Mouse (Mus musculus): ENCODE measurements around the gene Fam161b.

Fam161b gene

GRCm38 (mm10) chr12:84382369-84382768 lies 20.7 kb upstream of the Fam161b start:
- no peak for DNase-seq (ENCODE audit: low read depth, low spot score)

GRCm38 (mm10) chr12:84373831-84374481 lies 12.3 kb upstream of the Fam161b start:
- DNase-seq (ENCODE audit: low read depth, low spot score): no peak

DNA sequence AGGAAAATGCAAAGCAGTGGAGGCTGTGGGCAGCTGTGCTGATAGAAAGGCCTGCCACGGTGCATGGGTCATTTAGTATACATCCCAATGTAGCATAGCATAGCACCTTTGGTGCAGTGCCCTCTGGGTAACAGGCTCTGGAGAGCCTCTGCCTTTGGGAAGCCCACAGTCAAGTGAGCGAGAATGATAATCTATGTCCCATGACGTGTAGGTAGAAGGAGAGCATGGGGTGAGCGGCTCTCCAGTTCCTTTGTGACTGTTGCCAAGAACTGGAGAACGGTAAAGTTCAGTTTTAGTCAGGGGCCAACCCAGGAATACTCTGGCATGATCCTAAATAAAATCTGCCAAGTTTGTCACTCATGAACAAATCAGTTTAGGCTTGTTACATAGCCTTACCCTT lies 10.0 kb upstream of the Fam161b start:
- DNase-seq (ENCODE audit: low read depth, low spot score): no peak

- DNase-seq (ENCODE audit: low read depth, low spot score): peak; percentile 19
Measured at GRCm38 (mm10) chr12:84366971-84367370, 5.3 kb upstream of the Fam161b start.

DNA sequence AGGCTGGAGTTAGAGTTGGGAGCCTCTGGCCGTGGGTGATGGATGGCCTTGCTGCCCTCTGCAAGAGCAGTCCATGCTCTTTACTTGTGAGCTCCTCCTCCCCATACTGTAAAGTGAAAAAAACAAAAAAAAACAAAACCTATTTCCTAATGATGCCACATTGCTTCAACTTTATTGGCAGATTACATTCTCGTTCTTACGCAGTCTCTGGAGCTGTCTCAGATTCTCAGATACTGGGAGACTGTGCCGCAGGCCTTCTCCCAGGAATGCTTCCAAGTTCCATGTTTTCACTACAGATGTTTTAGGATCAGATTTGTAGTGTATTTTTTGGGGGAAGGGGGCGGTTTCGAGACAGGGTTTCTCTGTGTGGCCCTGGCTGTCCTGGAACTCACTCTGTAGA lies 3.5 kb upstream of the Fam161b start:
- DNase-seq (ENCODE audit: low read depth, low spot score): no peak

- no peak for DNase-seq (ENCODE audit: low read depth, low spot score)
Measured at GRCm38 (mm10) chr12:84364291-84364690, 2.7 kb upstream of the Fam161b start.

DNA sequence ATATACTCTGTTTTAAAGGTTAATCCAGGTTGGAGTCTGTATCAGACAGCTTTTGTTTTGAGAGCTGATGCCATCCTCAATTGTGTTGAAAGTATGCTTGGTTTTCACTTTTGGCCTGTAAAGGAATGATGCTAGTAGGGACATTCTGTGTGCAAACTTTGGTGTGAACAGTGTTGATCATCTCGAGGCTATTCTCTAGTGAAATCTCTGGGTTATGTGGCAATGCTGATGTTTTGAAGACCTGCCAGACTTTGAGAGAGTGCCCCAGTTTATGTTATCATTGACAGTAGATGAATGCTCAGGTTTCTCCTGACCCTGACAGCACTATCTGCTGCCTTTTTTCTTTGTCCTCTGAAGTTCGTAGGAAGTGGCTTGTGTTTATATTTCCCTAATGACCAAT lies 1.2 kb upstream of the Fam161b start:
- no peak for DNase-seq (ENCODE audit: low read depth, low spot score)

DNA sequence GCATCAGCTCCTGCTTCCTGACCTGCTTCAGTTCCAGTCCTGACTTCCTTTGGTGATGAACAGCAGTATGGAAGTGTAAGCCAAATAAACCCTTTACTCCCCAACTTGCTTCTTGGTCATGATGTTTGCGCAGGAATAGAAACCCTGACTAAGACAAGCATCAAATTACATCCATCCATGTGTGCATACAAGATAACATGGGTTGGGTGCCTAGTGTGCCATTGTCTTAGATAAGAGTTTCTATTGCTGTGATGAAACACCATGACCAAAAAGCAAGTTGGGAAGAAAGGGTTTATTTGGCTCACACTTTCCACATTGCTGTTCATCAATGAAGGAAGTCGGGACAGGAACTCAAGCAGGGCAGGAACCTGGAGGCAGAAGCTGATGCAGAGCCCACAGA lies 2.9 kb downstream of the Fam161b start:
- DNase-seq (ENCODE audit: low read depth, low spot score): peak; percentile 21

- no peak for DNase-seq (ENCODE audit: low read depth, low spot score)
Measured at GRCm38 (mm10) chr12:84347192-84347591, 14.4 kb downstream of the Fam161b start.

- DNase-seq (ENCODE audit: low read depth, low spot score): no peak
Measured at GRCm38 (mm10) chr12:84336963-84337625, 24.5 kb downstream of the Fam161b start.

DNA sequence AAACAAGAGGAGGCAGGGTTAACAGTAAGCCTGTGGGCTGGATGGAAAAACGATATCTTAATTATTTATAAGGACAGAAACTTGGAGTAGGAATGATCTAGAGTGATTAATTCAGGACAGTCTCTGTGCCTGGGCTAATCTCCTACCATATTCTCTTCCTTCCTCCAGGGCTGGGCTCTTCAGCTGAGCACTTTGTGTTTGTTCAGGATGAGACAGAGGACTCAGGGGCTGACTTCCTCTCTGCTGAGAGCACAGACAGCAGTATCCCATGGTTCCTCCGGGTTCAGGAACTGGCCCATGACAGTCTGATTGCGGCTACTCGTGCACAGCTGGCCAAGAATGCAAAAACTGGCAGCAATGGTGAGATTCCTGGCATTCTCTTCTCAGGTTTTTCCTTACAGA lies 34.5 kb downstream of the Fam161b start:
- DNase-seq (ENCODE audit: low read depth, low spot score): no peak

- DNase-seq (ENCODE audit: low read depth, low spot score): peak; percentile 65
Measured at GRCm38 (mm10) chr12:84316721-84317621, 44.7 kb downstream of the Fam161b start, which contains the start of gene Zfp410. Gene Zfp410, plus strand, starts transcription at chr12:84316852.

DNA sequence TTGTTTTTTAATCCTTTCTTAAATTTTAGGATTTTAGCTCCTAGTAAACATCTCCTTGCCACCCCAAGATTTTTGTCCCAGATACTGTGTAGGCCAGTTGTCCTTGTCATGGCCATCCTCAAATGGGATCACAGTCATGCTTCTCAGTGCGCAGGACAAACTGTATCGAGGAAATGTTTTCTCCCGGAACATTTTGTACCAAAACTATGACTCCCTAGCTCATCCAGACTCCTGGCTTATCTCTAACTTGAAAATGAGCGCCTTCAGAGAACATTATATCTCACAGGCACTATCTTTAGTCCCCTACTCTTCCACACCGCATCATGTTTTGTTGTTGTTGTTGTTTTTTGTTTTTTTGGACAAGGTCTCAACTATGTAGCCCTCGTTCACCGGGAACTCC lies 45.6 kb downstream of the Fam161b start:
- no peak for DNase-seq (ENCODE audit: low read depth, low spot score)

DNA sequence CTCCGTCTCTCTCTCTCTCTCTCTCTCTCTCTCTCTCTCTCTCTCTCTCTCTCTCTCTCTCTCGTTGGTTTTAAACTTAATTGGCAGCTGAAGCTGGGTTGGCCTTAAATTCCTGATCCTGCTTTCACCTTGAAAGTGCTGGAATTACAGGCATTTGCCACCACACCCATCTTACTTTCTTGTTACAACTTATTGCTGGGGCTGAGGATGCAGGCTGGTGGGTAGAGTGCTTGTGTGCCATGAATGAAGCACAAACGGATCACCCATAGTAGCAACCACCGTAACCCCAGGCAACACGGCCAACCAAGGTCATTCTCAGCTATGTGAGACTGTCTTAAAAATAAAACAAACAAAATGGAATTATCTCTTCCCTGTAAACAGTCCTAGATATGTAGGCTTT lies 50.3 kb downstream of the Fam161b start:
- no peak for DNase-seq (ENCODE audit: low read depth, low spot score)

DNA sequence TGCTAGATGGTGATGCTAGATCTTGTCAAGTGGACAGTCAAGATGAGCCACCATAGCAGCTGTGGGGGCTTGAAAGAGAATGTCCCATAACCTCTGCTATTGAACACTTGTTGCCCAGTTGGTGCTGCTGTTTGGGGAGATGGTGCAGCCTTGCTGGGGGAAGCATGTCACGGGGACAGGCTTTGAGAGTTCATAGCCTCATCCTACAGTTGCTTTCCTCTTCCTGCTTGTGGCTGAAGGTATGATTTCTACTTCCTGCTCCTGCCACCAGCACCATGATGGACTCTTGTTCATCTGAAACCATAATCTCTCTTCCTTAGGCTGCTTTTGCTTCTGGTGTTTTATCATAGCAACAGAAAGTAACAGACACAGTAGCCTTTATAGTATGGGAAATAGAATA lies 57.1 kb downstream of the Fam161b start:
- DNase-seq (ENCODE audit: low read depth, low spot score): no peak

GRCm38 (mm10) chr12:84304101-84304500 lies 57.5 kb downstream of the Fam161b start:
- DNase-seq (ENCODE audit: low read depth, low spot score): no peak

GRCm38 (mm10) chr12:84299265-84299664 lies 62.4 kb downstream of the Fam161b start:
- DNase-seq (ENCODE audit: low read depth, low spot score): peak; percentile 33

GRCm38 (mm10) chr12:84297851-84298250 lies 63.8 kb downstream of the Fam161b start:
- DNase-seq (ENCODE audit: low read depth, low spot score): no peak

Measured in c-Kit-negative CD71-positive TER-119-positive erythroid progenitor cells, embryonic 14.5 days (primary cell).